ENCODE assay signal across 12 mouse cellular contexts in genomic region chr1:171607176-171607575, GRCm38 (mm10). TPM values are rescaled to one million over a fixed set of nuclear protein-coding genes. Genes with fewer than 3 reads are reported as not detected.
DNase-seq lines count a peak whose midpoint lies in the region; ATAC-seq and TF ChIP-seq lines count a peak whose summit lies in the region.
"Had no signal": no experiment of that assay in that cellular context is flagged by ENCODE, and none has a peak within 500 bp of the region (broad histone marks: within the 10 kb centered on the region; RNA-seq: fewer than 3 reads in every experiment).

TSS of gene Ly9 (minus strand) at chr1:171607410.

- H3K36me3 ChIP-seq in lung, postnatal 0 days (ENCODE audit: insufficient read depth, low read length), result no peaks in the 10 kb centered on the region
- H3K36me3 ChIP-seq in hindbrain, embryonic 16.5 days (ENCODE audit: control insufficient read depth, insufficient read depth, low read length), result no peaks in the 10 kb centered on the region
- H3K36me3 ChIP-seq: heart, embryonic 15.5 days had no signal

- H3K27ac ChIP-seq in lung, postnatal 0 days (ENCODE audit: low read length), result no peak within 1 kb of the TSS
- H3K27ac ChIP-seq in hindbrain, embryonic 16.5 days (ENCODE audit: low read depth, low read length), result no peak within 1 kb of the TSS
- H3K27ac ChIP-seq: heart, embryonic 15.5 days had no signal

- TF ChIP-seq EP300 in lung, postnatal 0 days (IDR thresholded peaks at IDR 0.05), result no peak

- no peak for TF ChIP-seq CTCF in lung, postnatal 0 days (IDR thresholded peaks at IDR 0.05)

- ATAC-seq in lung, postnatal 0 days, result no peak
- ATAC-seq in hindbrain, embryonic 16.5 days, result no peak
- ATAC-seq in cerebellum, adult (ENCODE audit: insufficient number of reproducible peaks, low FRiP score, low TSS enrichment), result no peak

- H3K9me3 ChIP-seq in lung, postnatal 0 days (ENCODE audit: low read length), result no peaks in the 10 kb centered on the region
- H3K9me3 ChIP-seq in hindbrain, embryonic 16.5 days (ENCODE audit: control insufficient read depth, low read length), result no peaks in the 10 kb centered on the region
- H3K9me3 ChIP-seq: heart, embryonic 15.5 days had no signal

- no peaks in the 10 kb centered on the region for H3K4me1 ChIP-seq in lung, postnatal 0 days (ENCODE audit: insufficient read depth, low read depth, low read length)
- H3K4me1 ChIP-seq in hindbrain, embryonic 16.5 days (ENCODE audit: control insufficient read depth, insufficient read depth, low read depth, low read length), result no peaks in the 10 kb centered on the region
- H3K4me1 ChIP-seq: heart, embryonic 15.5 days had no signal

- H3K9ac ChIP-seq in lung, postnatal 0 days (replicated peaks; ENCODE audit: low read depth), result no peak within 1 kb of the TSS
- no peak within 1 kb of the TSS for H3K9ac ChIP-seq in hindbrain, embryonic 16.5 days (ENCODE audit: low read depth, low read length)
- H3K9ac ChIP-seq: heart, embryonic 15.5 days had no signal

- no peak within 1 kb of the TSS for H3K4me2 ChIP-seq in lung, postnatal 0 days (replicated peaks; ENCODE audit: low read depth, low read length)
- no peak within 1 kb of the TSS for H3K4me2 ChIP-seq in hindbrain, embryonic 16.5 days (ENCODE audit: low read length)
- H3K4me2 ChIP-seq: heart, embryonic 15.5 days had no signal

- 78% methylated on average over 9 of the region's 9 CpGs for WGBS in lung, postnatal 0 days
- 88% methylated on average over 9 of the region's 9 CpGs for WGBS in hindbrain, embryonic 16.5 days

- H3K4me3 ChIP-seq in lung, postnatal 0 days (ENCODE audit: low read depth, low read length), result no peak within 1 kb of the TSS
- H3K4me3 ChIP-seq in hindbrain, embryonic 16.5 days (ENCODE audit: low read length), result no peak within 1 kb of the TSS
- H3K4me3 ChIP-seq: heart, embryonic 15.5 days had no signal

- peak; percentile 85 for DNase-seq in 416B (ENCODE audit: low read depth)
- peak; percentile 42 for DNase-seq in Muller cell, postnatal 12 days (ENCODE audit: inconsistent ontology term)
- DNase-seq in lung, postnatal 0 days (ENCODE audit: low spot score), result peak; percentile 8
- peak; percentile 68 to 76 for DNase-seq in spleen, adult 18-20 months
- DNase-seq in cerebellum, adult 11-12 months, result no peak
- DNase-seq in urinary bladder, postnatal 4 days (ENCODE audit: low spot score in 2 of 2), result no peak
- DNase-seq: right cerebral cortex, postnatal 4 days had no signal

- H3K27me3 ChIP-seq in lung, postnatal 0 days (replicated peaks; ENCODE audit: insufficient read depth, low read length), result no peaks in the 10 kb centered on the region
- H3K27me3 ChIP-seq in hindbrain, embryonic 16.5 days (replicated peaks; ENCODE audit: control insufficient read depth, insufficient read depth, low read length), result no peaks in the 10 kb centered on the region
- H3K27me3 ChIP-seq: heart, embryonic 15.5 days had no signal

RNA-seq across cellular contexts. Expression of gene Ly9, which starts in this region (rescaled TPM):
- polyA plus RNA-seq in lung, postnatal 0 days (2015; fragmentation: Nextera tagmentation; extraction: Ambion mirVana), result 0.55 and 0.84 TPM in 2 replicates
- 0.18 TPM in 1 of 2 replicates, not detected in the other for polyA plus RNA-seq in hindbrain, embryonic 16.5 days (2015; fragmentation: Nextera tagmentation; extraction: Ambion mirVana)
- polyA plus RNA-seq: embryonic facial prominence, embryonic 11.5 days; kidney, embryonic 14.5 days had no signal

Comparison
In these comparisons a context has a peak if more than half of its experiments do, and no peak if none do; other contexts are left out.
1. Peak in DNase-seq in lung, postnatal 0 days; RNA of the gene not detected or under 1 TPM.
2. DNase-seq: peak in 416B (single experiment), Muller cell, postnatal 12 days (single experiment) and spleen, adult 18-20 months (2 of 2); none in cerebellum, adult 11-12 months (single experiment) and urinary bladder, postnatal 4 days (0 of 2).